Mouse (Mus musculus): Measurements from ENCODE around the gene St3gal3. TPM values are rescaled to one million over a fixed set of nuclear protein-coding genes. Genes with fewer than 3 reads are reported as not detected.

The St3gal3 gene
- total and polyA plus RNA-seq, 2 experiments: 27.9 to 44.9 TPM

GRCm38 (mm10) chr4:117904761-117905160 lies 230.0 kb downstream of the St3gal3 start:
- no peak overlapping the region for H3K4me3 ChIP-seq (ENCODE audit: insufficient read depth, low read depth, low read length)
- no peak overlapping the region for H3K9ac ChIP-seq (ENCODE audit: low read depth, low read length)
- TF ChIP-seq CTCF (IDR thresholded peaks at IDR 0.05; ENCODE audit: low read depth, low read length) (no peak), POLR2A (IDR thresholded peaks at IDR 0.05; ENCODE audit: extremely low read depth, insufficient read depth, low read length) (no peak)
- H3K36me3 ChIP-seq (ENCODE audit: control insufficient read depth, insufficient read depth, low read length): peaks cover 16% of the 10 kb centered on the region
- no peaks in the 10 kb centered on the region for H3K4me1 ChIP-seq (ENCODE audit: control insufficient read depth, insufficient read depth, low read length)
- H3K79me2 ChIP-seq (ENCODE audit: control insufficient read depth, insufficient read depth, low read length): no peaks in the 10 kb centered on the region
- DNase-seq (ENCODE audit: extremely low read depth, low read depth, low spot score): no peak
- WGBS: 94% methylated on average over 8 of the region's 8 CpGs
- no peak overlapping the region for H3K27ac ChIP-seq (replicated peaks; ENCODE audit: insufficient read depth, low read depth, low read length)
- no peaks in the 10 kb centered on the region for H3K27me3 ChIP-seq (ENCODE audit: control insufficient read depth, insufficient read depth, low read length)

GRCm38 (mm10) chr4:117904094-117904493 lies 230.6 kb downstream of the St3gal3 start:
- 95% methylated on average over 10 of the region's 10 CpGs for WGBS
- peaks cover 19% of the 10 kb centered on the region for H3K36me3 ChIP-seq (ENCODE audit: control insufficient read depth, insufficient read depth, low read length)

GRCm38 (mm10) chr4:117898111-117898510 lies 236.6 kb downstream of the St3gal3 start:
- Histone ChIP-seq H3K9ac (ENCODE audit: low read depth, low read length) (no peak overlapping the region), H3K79me2 (ENCODE audit: control insufficient read depth, insufficient read depth, low read length) (no peaks in the 10 kb centered on the region), H3K27me3 (ENCODE audit: control insufficient read depth, insufficient read depth, low read length) (no peaks in the 10 kb centered on the region), H3K4me1 (ENCODE audit: control insufficient read depth, insufficient read depth, low read length) (no peaks in the 10 kb centered on the region), H3K4me3 (ENCODE audit: insufficient read depth, low read depth, low read length) (no peak overlapping the region), H3K36me3 (ENCODE audit: control insufficient read depth, insufficient read depth, low read length) (peaks cover 19% of the 10 kb centered on the region), H3K27ac (replicated peaks; ENCODE audit: insufficient read depth, low read depth, low read length) (no peak overlapping the region)
- TF ChIP-seq CTCF (IDR thresholded peaks at IDR 0.05; ENCODE audit: low read depth, low read length): no peak
- TF ChIP-seq POLR2A (IDR thresholded peaks at IDR 0.05; ENCODE audit: extremely low read depth, insufficient read depth, low read length): no peak
- no peak for DNase-seq (ENCODE audit: extremely low read depth, low read depth, low spot score)
- WGBS: 62% methylated on average over 3 of the region's 3 CpGs

More at GRCm38 (mm10) chr4:117904094-117904493, 230.6 kb downstream of the St3gal3 start:
- Histone ChIP-seq H3K79me2 (ENCODE audit: control insufficient read depth, insufficient read depth, low read length) (no peaks in the 10 kb centered on the region), H3K4me1 (ENCODE audit: control insufficient read depth, insufficient read depth, low read length) (no peaks in the 10 kb centered on the region), H3K9ac (ENCODE audit: low read depth, low read length) (no peak overlapping the region), H3K27ac (replicated peaks; ENCODE audit: insufficient read depth, low read depth, low read length) (no peak overlapping the region), H3K27me3 (ENCODE audit: control insufficient read depth, insufficient read depth, low read length) (no peaks in the 10 kb centered on the region), H3K4me3 (ENCODE audit: insufficient read depth, low read depth, low read length) (no peak overlapping the region)
- no peak for DNase-seq (ENCODE audit: extremely low read depth, low read depth, low spot score)
- no peak for TF ChIP-seq CTCF (IDR thresholded peaks at IDR 0.05; ENCODE audit: low read depth, low read length)
- no peak for TF ChIP-seq POLR2A (IDR thresholded peaks at IDR 0.05; ENCODE audit: extremely low read depth, insufficient read depth, low read length)

GRCm38 (mm10) chr4:117896031-117896430 lies 238.7 kb downstream of the St3gal3 start:
- no peak overlapping the region for H3K27ac ChIP-seq (replicated peaks; ENCODE audit: insufficient read depth, low read depth, low read length)
- no peaks in the 10 kb centered on the region for H3K27me3 ChIP-seq (ENCODE audit: control insufficient read depth, insufficient read depth, low read length)
- TF ChIP-seq POLR2A (IDR thresholded peaks at IDR 0.05; ENCODE audit: extremely low read depth, insufficient read depth, low read length): no peak
- TF ChIP-seq CTCF (IDR thresholded peaks at IDR 0.05; ENCODE audit: low read depth, low read length): no peak
- no peak overlapping the region for H3K9ac ChIP-seq (ENCODE audit: low read depth, low read length)
- WGBS: 94% methylated on average over 6 of the region's 6 CpGs
- no peak for DNase-seq (ENCODE audit: extremely low read depth, low read depth, low spot score)
- H3K4me3 ChIP-seq (ENCODE audit: insufficient read depth, low read depth, low read length): no peak overlapping the region
- H3K4me1 ChIP-seq (ENCODE audit: control insufficient read depth, insufficient read depth, low read length): peaks cover 4% of the 10 kb centered on the region; the same call in 1 of the 2 replicates
- peaks cover 11% of the 10 kb centered on the region; the same call in 1 of the 2 replicates for H3K36me3 ChIP-seq (ENCODE audit: control insufficient read depth, insufficient read depth, low read length)
- H3K79me2 ChIP-seq (ENCODE audit: control insufficient read depth, insufficient read depth, low read length): no peaks in the 10 kb centered on the region

- no peaks in the 10 kb centered on the region for H3K27me3 ChIP-seq (ENCODE audit: control insufficient read depth, insufficient read depth, low read length)
- peaks cover 4% of the 10 kb centered on the region; the same call in 1 of the 2 replicates for H3K4me1 ChIP-seq (ENCODE audit: control insufficient read depth, insufficient read depth, low read length)
- TF ChIP-seq POLR2A (IDR thresholded peaks at IDR 0.05; ENCODE audit: extremely low read depth, insufficient read depth, low read length) (no peak), CTCF (IDR thresholded peaks at IDR 0.05; ENCODE audit: low read depth, low read length) (no peak)
- no peak for DNase-seq (ENCODE audit: extremely low read depth, low read depth, low spot score)
- 86% methylated on average over 7 of the region's 7 CpGs for WGBS
- no peak overlapping the region for H3K9ac ChIP-seq (ENCODE audit: low read depth, low read length)
- H3K4me3 ChIP-seq (ENCODE audit: insufficient read depth, low read depth, low read length): no peak overlapping the region
- no peaks in the 10 kb centered on the region for H3K79me2 ChIP-seq (ENCODE audit: control insufficient read depth, insufficient read depth, low read length)
- peaks cover 9% of the 10 kb centered on the region; the same call in 1 of the 2 replicates for H3K36me3 ChIP-seq (ENCODE audit: control insufficient read depth, insufficient read depth, low read length)
- H3K27ac ChIP-seq (replicated peaks; ENCODE audit: insufficient read depth, low read depth, low read length): no peak overlapping the region
Measured at GRCm38 (mm10) chr4:117895339-117895738, 239.4 kb downstream of the St3gal3 start.

GRCm38 (mm10) chr4:117894601-117895000 lies 240.1 kb downstream of the St3gal3 start:
- Histone ChIP-seq H3K27ac (replicated peaks; ENCODE audit: insufficient read depth, low read depth, low read length) (no peak overlapping the region), H3K4me1 (ENCODE audit: control insufficient read depth, insufficient read depth, low read length) (peaks cover 4% of the 10 kb centered on the region; the same call in 1 of the 2 replicates), H3K79me2 (ENCODE audit: control insufficient read depth, insufficient read depth, low read length) (no peaks in the 10 kb centered on the region), H3K27me3 (ENCODE audit: control insufficient read depth, insufficient read depth, low read length) (no peaks in the 10 kb centered on the region), H3K36me3 (ENCODE audit: control insufficient read depth, insufficient read depth, low read length) (peaks cover 2% of the 10 kb centered on the region; the same call in 1 of the 2 replicates), H3K4me3 (ENCODE audit: insufficient read depth, low read depth, low read length) (no peak overlapping the region), H3K9ac (ENCODE audit: low read depth, low read length) (no peak overlapping the region)
- no peak for TF ChIP-seq POLR2A (IDR thresholded peaks at IDR 0.05; ENCODE audit: extremely low read depth, insufficient read depth, low read length)
- TF ChIP-seq CTCF (IDR thresholded peaks at IDR 0.05; ENCODE audit: low read depth, low read length): no peak
- WGBS: 88% methylated on average over 8 of the region's 8 CpGs
- no peak for DNase-seq (ENCODE audit: extremely low read depth, low read depth, low spot score)

Measured in liver, adult 2 months (tissue).